Mouse (Mus musculus) spleen, postnatal 4 days (tissue): Measurements from ENCODE around the gene Gm21964.

ENCODE experiments used
- DNase-seq, 2 experiments: peaks; one replicate each; pipeline ENCODE4 v3.0.0; 2022; ENCODE audit warnings: low spot score in 2 of 2

Gm21964 gene

GRCm38 (mm10) chr8:110100907-110101306, at the start of gene Gm21964:
TSS of gene Gm21964 (plus strand) at chr8:110101207.
- DNase-seq, result no peak

GRCm38 (mm10) chr8:110051208-110051607, 49.8 kb upstream of the Gm21964 start:
- DNase-seq, result no peak

- DNase-seq, result no peak
Observed at GRCm38 (mm10) chr8:110058207-110058606, 42.8 kb upstream of the Gm21964 start.

GRCm38 (mm10) chr8:110064161-110064560, 36.8 kb upstream of the Gm21964 start:
- no peak for DNase-seq

GRCm38 (mm10) chr8:110064606-110065365, 36.2 kb upstream of the Gm21964 start:
- DNase-seq, result no peak

GRCm38 (mm10) chr8:110065676-110066075, 35.3 kb upstream of the Gm21964 start:
- no peak for DNase-seq

- DNase-seq, result no peak
Observed at GRCm38 (mm10) chr8:110069706-110070105, 31.3 kb upstream of the Gm21964 start.

- peak in 1 of 2 experiments; percentile 21 for DNase-seq
Observed at GRCm38 (mm10) chr8:110071600-110071999, 29.4 kb upstream of the Gm21964 start.

- no peak for DNase-seq
Observed at GRCm38 (mm10) chr8:110074496-110074895, 26.5 kb upstream of the Gm21964 start.

GRCm38 (mm10) chr8:110079282-110080221, 21.5 kb upstream of the Gm21964 start, which contains the start of gene Zfp612:
TSS of gene Zfp612 (plus strand) at chr8:110079746.
- DNase-seq, result no peak

GRCm38 (mm10) chr8:110082416-110083105, 18.4 kb upstream of the Gm21964 start:
- no peak for DNase-seq

- no peak for DNase-seq
Observed at GRCm38 (mm10) chr8:110091869-110092268, 9.1 kb upstream of the Gm21964 start.

- no peak for DNase-seq
Observed at GRCm38 (mm10) chr8:110101676-110102075, 669 bp downstream of the Gm21964 start.

GRCm38 (mm10) chr8:110102653-110103052, 1.6 kb downstream of the Gm21964 start, which contains the start of gene Gm17720:
TSS of gene Gm17720 (minus strand) at chr8:110102753.
- DNase-seq, result no peak

- no peak for DNase-seq
Observed at GRCm38 (mm10) chr8:110119715-110120114, 18.7 kb downstream of the Gm21964 start.

- DNase-seq, result peak; percentile 37 to 79
Observed at GRCm38 (mm10) chr8:110130537-110130936, 29.5 kb downstream of the Gm21964 start.

GRCm38 (mm10) chr8:110134236-110134635, 33.2 kb downstream of the Gm21964 start:
- no peak for DNase-seq

- DNase-seq, result no peak
Observed at GRCm38 (mm10) chr8:110135515-110135914, 34.5 kb downstream of the Gm21964 start.

GRCm38 (mm10) chr8:110140156-110140555, 39.1 kb downstream of the Gm21964 start:
- no peak for DNase-seq

- DNase-seq, result no peak
Observed at GRCm38 (mm10) chr8:110140770-110141169, 39.8 kb downstream of the Gm21964 start.

GRCm38 (mm10) chr8:110145538-110145937, 44.5 kb downstream of the Gm21964 start:
- DNase-seq, result no peak

GRCm38 (mm10) chr8:110152951-110153350, 51.9 kb downstream of the Gm21964 start:
- DNase-seq, result no peak
